Mouse (Mus musculus) brain, embryonic 14.5 days (tissue): ENCODE data around the gene Tmem270.

Source experiments
- CTCF ChIP-seq: fragments of 200-500 bp; IDR thresholded peaks from 2 replicates; pipeline ENCODE4 v1.5.1; 2012; ENCODE audit warnings: inconsistent platforms, mild to moderate bottlenecking, moderate library complexity, borderline replicate concordance; ENCODE audit not compliant: insufficient read depth, insufficient read length; ENCODE audit errors: extremely low read depth
- POLR2A ChIP-seq: fragments of 200-500 bp; IDR thresholded peaks from 2 replicates; pipeline ENCODE4 v1.6.1; 2012; ENCODE audit warnings: mild to moderate bottlenecking, inconsistent platforms, borderline replicate concordance; ENCODE audit not compliant: poor library complexity, insufficient read depth, insufficient read length, severe bottlenecking; ENCODE audit errors: extremely low read depth

- TF ChIP-seq CTCF: no peak
- TF ChIP-seq POLR2A: no peak
Observed at GRCm38 (mm10) chr5:134895291-134895690, 11.2 kb downstream of the Tmem270 start.
